Mouse (Mus musculus) frontal cortex, adult 2 months (tissue): ENCODE results near the gene Cpsf3. TPM values are rescaled to one million over a fixed set of nuclear protein-coding genes. Genes with fewer than 3 reads are reported as not detected.

Experiments used
- DNase-seq, 2 experiments: peaks; one replicate each; pipeline ENCODE4 v3.0.0; 2022; ENCODE audit warnings: low spot score in 1 of 2; ENCODE audit errors: extremely low spot score in 1 of 2
- polyA plus RNA-seq: library from polyadenylated mRNA; depleted of rRNA; stranded (reverse); fragments of >200 nt; gene quantifications from 2 replicates; pipeline ENCODE4 v1.2.3, GENCODE M21; 2012; rRNA removed

The Cpsf3 gene
- polyA plus RNA-seq, result 66.2 and 74.1 TPM in 2 replicates

GRCm38 (mm10) chr12:21284761-21285441 is at the start of gene Cpsf3:
Cpsf3 (plus strand) TSS chr12:21285391.
- no peak for DNase-seq

- no peak for DNase-seq
Measured at GRCm38 (mm10) chr12:21241965-21242364, 43.2 kb upstream of the Cpsf3 start.

- DNase-seq, result no peak
Measured at GRCm38 (mm10) chr12:21244375-21244960, 40.7 kb upstream of the Cpsf3 start.

GRCm38 (mm10) chr12:21247711-21248392 is 37.3 kb upstream of the Cpsf3 start:
- no peak for DNase-seq

- peak in 1 of 2 experiments; percentile 50 for DNase-seq
Measured at GRCm38 (mm10) chr12:21260494-21261256, 24.5 kb upstream of the Cpsf3 start.

GRCm38 (mm10) chr12:21261521-21261920 is 23.7 kb upstream of the Cpsf3 start:
- DNase-seq, result no peak

- DNase-seq, result peak in 1 of 2 experiments; percentile 46
Measured at GRCm38 (mm10) chr12:21263256-21263655, 21.9 kb upstream of the Cpsf3 start.

GRCm38 (mm10) chr12:21264241-21264640 is 20.9 kb upstream of the Cpsf3 start:
- DNase-seq, result no peak

- DNase-seq, result no peak
Measured at GRCm38 (mm10) chr12:21264970-21265369, 20.2 kb upstream of the Cpsf3 start.

GRCm38 (mm10) chr12:21265501-21265900 is 19.7 kb upstream of the Cpsf3 start:
- no peak for DNase-seq

GRCm38 (mm10) chr12:21265946-21266783 is 19.0 kb upstream of the Cpsf3 start:
- peak; percentile 53 to 80 for DNase-seq

- no peak for DNase-seq
Measured at GRCm38 (mm10) chr12:21266784-21267098, 18.4 kb upstream of the Cpsf3 start.

- DNase-seq, result no peak
Measured at GRCm38 (mm10) chr12:21268083-21268616, 17.0 kb upstream of the Cpsf3 start.

- no peak for DNase-seq
Measured at GRCm38 (mm10) chr12:21274446-21274845, 10.7 kb upstream of the Cpsf3 start.

GRCm38 (mm10) chr12:21277352-21277864 is 7.8 kb upstream of the Cpsf3 start:
- DNase-seq, result no peak

GRCm38 (mm10) chr12:21285508-21286242 is 484 bp downstream of the Cpsf3 start:
- no peak for DNase-seq

- DNase-seq, result peak; percentile 96 to 99
Measured at GRCm38 (mm10) chr12:21286243-21286622, 1.0 kb downstream of the Cpsf3 start, which contains the start of gene Itgb1bp1. Itgb1bp1 (minus strand) TSS chr12:21286284.

- DNase-seq, result peak; percentile 15 to 28
Measured at GRCm38 (mm10) chr12:21286712-21287650, 1.8 kb downstream of the Cpsf3 start.
